Mouse (Mus musculus): ENCODE measurements around the gene Pex7. TPM values are rescaled to one million over a fixed set of nuclear protein-coding genes. Genes with fewer than 3 reads are reported as not detected.

Gene Pex7
- total and polyA plus RNA-seq, 3 experiments: 15.8 to 22.1 TPM; not detected in 1

GRCm38 (mm10) chr10:19913806-19914205 lies 6.3 kb upstream of the Pex7 start:
- Histone ChIP-seq H3K36me3 (ENCODE audit: control insufficient read depth in 1 of 2, insufficient read depth in 2 of 2, low read length in 2 of 2) (no peaks in the 10 kb centered on the region), H3K4me1 (ENCODE audit: control insufficient read depth in 1 of 2, insufficient read depth in 2 of 2, low read length in 2 of 2) (no peaks in the 10 kb centered on the region; a peak in 1 of 4 replicates), H3K4me3 (ENCODE audit: control insufficient read depth in 1 of 2, insufficient read depth in 1 of 2, low read depth in 2 of 2, low read length in 2 of 2) (no peak overlapping the region), H3K9me3 (replicated peaks; ENCODE audit: insufficient read depth, low read length) (no peaks in the 10 kb centered on the region), H3K9ac (ENCODE audit: control insufficient read depth, low read depth, low read length, poor library complexity, severe bottlenecking) (no peak overlapping the region), H3K27me3 (ENCODE audit: control insufficient read depth in 1 of 2, insufficient read depth in 2 of 2, low read length in 2 of 2) (no peaks in the 10 kb centered on the region; a peak in 3 of 4 replicates), H3K79me2 (ENCODE audit: control insufficient read depth, insufficient read depth, low read length, poor library complexity) (no peaks in the 10 kb centered on the region), H3K27ac (ENCODE audit: control insufficient read depth, low read depth, low read length) (no peak overlapping the region)
- no peak for DNase-seq (ENCODE audit: low read depth, low spot score)
- TF ChIP-seq ZKSCAN1 (IDR thresholded peaks at IDR 0.05; ENCODE audit: low read depth, low read length) (no peak), NELFE (IDR thresholded peaks at IDR 0.05; ENCODE audit: low read depth, low read length) (no peak), UBTF (IDR thresholded peaks at IDR 0.05; ENCODE audit: borderline replicate concordance, insufficient read depth, low read depth, low read length) (no peak), JUND (IDR thresholded peaks at IDR 0.05; ENCODE audit: low read depth, low read length) (no peak), MAFK (IDR thresholded peaks at IDR 0.05; ENCODE audit: borderline replicate concordance, low read depth, low read length) (no peak), E2F4 (IDR thresholded peaks at IDR 0.05; ENCODE audit: borderline replicate concordance, low read depth, low read length) (no peak), ZC3H11A (IDR thresholded peaks at IDR 0.05; ENCODE audit: low read depth, low read length) (no peak), RCOR1 (IDR thresholded peaks at IDR 0.05; ENCODE audit: low read depth, low read length) (no peak), ETS1 (IDR thresholded peaks at IDR 0.05; ENCODE audit: low read depth, low read length) (no peak), ZNF384 (IDR thresholded peaks at IDR 0.05; ENCODE audit: low read depth, low read length) (no peak), TAL1 (IDR thresholded peaks at IDR 0.05; ENCODE audit: low read length) (no peak), ZMIZ1 (IDR thresholded peaks at IDR 0.05; ENCODE audit: low read depth, low read length) (no peak), MAZ (IDR thresholded peaks at IDR 0.05; ENCODE audit: low read depth, low read length) (no peak), SMC3 (IDR thresholded peaks at IDR 0.05; ENCODE audit: low read depth, low read length) (no peak), RAD21 (IDR thresholded peaks at IDR 0.05; ENCODE audit: low read depth, low read length) (no peak)

- H3K27ac ChIP-seq (ENCODE audit: control insufficient read depth, low read depth, low read length): no peak overlapping the region
- H3K79me2 ChIP-seq (ENCODE audit: control insufficient read depth, insufficient read depth, low read length, poor library complexity): no peaks in the 10 kb centered on the region; the same call in 1 of the 2 replicates
- no peak overlapping the region for H3K4me3 ChIP-seq (ENCODE audit: control insufficient read depth in 1 of 2, insufficient read depth in 1 of 2, low read depth in 2 of 2, low read length in 2 of 2)
- H3K36me3 ChIP-seq (ENCODE audit: control insufficient read depth in 1 of 2, insufficient read depth in 2 of 2, low read length in 2 of 2): peaks cover 0 to 4% of the 10 kb centered on the region in 2 experiments; a peak in 2 of 4 replicates
- H3K27me3 ChIP-seq (ENCODE audit: control insufficient read depth in 1 of 2, insufficient read depth in 2 of 2, low read length in 2 of 2): no peaks in the 10 kb centered on the region; a peak in 2 of 4 replicates
- H3K4me1 ChIP-seq (ENCODE audit: control insufficient read depth in 1 of 2, insufficient read depth in 2 of 2, low read length in 2 of 2): no peaks in the 10 kb centered on the region; a peak in 2 of 4 replicates
- TF ChIP-seq MAFK (IDR thresholded peaks at IDR 0.05; ENCODE audit: borderline replicate concordance, low read depth, low read length): no peak
- no peak for TF ChIP-seq POLR2AphosphoS5 (IDR thresholded peaks at IDR 0.05; ENCODE audit: borderline replicate concordance, low read depth, low read length)
- peak in 1 of 3 experiments; percentile 20; a peak in 1 of 6 replicates for TF ChIP-seq CTCF (IDR thresholded peaks at IDR 0.05 in 2 of 3, conservative IDR thresholded peaks at IDR 0.05 in 1 of 3; ENCODE audit: control insufficient read depth in 1 of 3, insufficient read depth in 1 of 3, low read depth in 2 of 3, low read length in 3 of 3, poor library complexity in 1 of 3, severe bottlenecking in 1 of 3)
- TF ChIP-seq RAD21 (IDR thresholded peaks at IDR 0.05; ENCODE audit: low read depth, low read length): peak; percentile 23
- no peak for TF ChIP-seq SMC3 (IDR thresholded peaks at IDR 0.05; ENCODE audit: low read depth, low read length)
- no peak for TF ChIP-seq MAX (IDR thresholded peaks at IDR 0.05; ENCODE audit: low read length)
- no peaks in the 10 kb centered on the region for H3K9me3 ChIP-seq (replicated peaks; ENCODE audit: insufficient read depth, low read length)
- H3K9ac ChIP-seq (ENCODE audit: control insufficient read depth, low read depth, low read length, poor library complexity, severe bottlenecking): no peak overlapping the region
- DNase-seq (ENCODE audit: low read depth, low spot score): no peak
These were observed 4.1 kb upstream of the Pex7 start for GRCm38 (mm10) chr10:19911583-19911982.
